Mouse (Mus musculus): ENCODE measurements around the gene Dnajc4. TPM values are rescaled to one million over a fixed set of nuclear protein-coding genes. Genes with fewer than 3 reads are reported as not detected.
A peak's percentile ranks its signal among the peaks of the same experiment; 100 is the strongest.

Gene Dnajc4
- polyA plus RNA-seq, 1 experiment from 2014 or later: 23.1 TPM

DNA sequence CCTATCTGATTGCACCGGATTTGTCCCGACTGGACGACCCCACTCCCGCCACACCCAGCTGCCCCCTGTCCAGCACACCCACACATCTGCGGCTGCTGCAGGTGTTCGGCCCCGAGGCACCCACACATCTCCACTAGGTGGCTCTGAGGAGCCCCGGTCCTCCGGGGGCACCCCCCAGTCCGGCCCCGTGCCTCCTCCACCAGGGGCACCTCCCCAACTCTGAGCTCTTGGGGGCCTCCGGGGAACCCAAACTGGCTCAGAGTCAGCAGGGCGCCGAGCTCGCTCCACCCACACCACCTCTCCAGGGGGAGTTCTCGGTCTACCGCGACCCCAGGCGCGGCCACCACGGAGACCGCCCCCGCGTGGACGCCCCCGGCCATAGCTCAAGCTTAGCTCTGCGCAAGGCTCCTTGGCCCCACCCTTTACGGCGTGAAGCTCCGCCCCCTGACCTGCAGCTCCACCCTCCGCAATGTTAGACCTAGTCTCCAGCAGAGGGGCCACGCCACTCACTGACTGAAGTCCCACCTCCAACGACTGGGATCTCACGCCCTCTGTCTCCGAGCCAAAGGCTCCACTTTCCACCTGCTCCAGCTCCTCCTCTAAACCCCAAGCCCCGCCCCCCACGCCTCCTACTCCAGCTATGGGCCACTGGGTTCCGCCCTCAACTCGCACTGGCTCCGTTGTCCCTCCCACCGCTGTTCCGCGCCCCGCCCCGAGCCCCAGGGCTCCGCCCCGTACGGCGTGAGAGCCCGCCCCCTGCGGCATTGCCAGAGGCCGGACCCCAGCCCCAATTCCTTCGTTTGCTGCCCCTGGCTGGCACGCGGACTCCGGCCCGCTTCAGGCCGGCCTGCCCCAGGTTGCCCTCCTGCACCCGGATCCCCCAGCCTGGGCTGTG lies 12.6 kb downstream of the Dnajc4 start:
- Histone ChIP-seq H3K4me1 (ENCODE audit: control insufficient read depth, insufficient read depth, low read length) (peaks cover 40% of the 10 kb centered on the region), H3K27me3 (ENCODE audit: control insufficient read depth, insufficient read depth, low read length) (no peaks in the 10 kb centered on the region), H3K4me2 (ENCODE audit: low read length) (peak overlapping the region; percentile 75), H3K27ac (replicated peaks; ENCODE audit: low read depth, low read length) (peak overlapping the region; percentile 96), H3K9ac (replicated peaks; ENCODE audit: low read length) (peak overlapping the region; percentile 75), H3K4me3 (replicated peaks; ENCODE audit: low read depth, low read length) (peak overlapping the region; percentile 66), H3K36me3 (ENCODE audit: control insufficient read depth, insufficient read depth, low read length) (peaks cover 27% of the 10 kb centered on the region), H3K9me3 (ENCODE audit: control insufficient read depth, low read length) (no peaks in the 10 kb centered on the region)
- peak; percentile 98 for DNase-seq
- WGBS: under 1% methylated on average over 59 of the region's 59 CpGs
- ATAC-seq (ENCODE audit: low FRiP score, low TSS enrichment): peak; percentile 89

GRCm38 (mm10) chr19:6979001-6979479 lies 13.3 kb downstream of the Dnajc4 start:
- Histone ChIP-seq H3K9me3 (ENCODE audit: control insufficient read depth, low read length) (no peaks in the 10 kb centered on the region), H3K4me2 (ENCODE audit: low read length) (peak overlapping the region; percentile 75), H3K9ac (replicated peaks; ENCODE audit: low read length) (peak overlapping the region; percentile 75), H3K27ac (replicated peaks; ENCODE audit: low read depth, low read length) (peak overlapping the region; percentile 96), H3K4me3 (replicated peaks; ENCODE audit: low read depth, low read length) (peak overlapping the region; percentile 66), H3K27me3 (ENCODE audit: control insufficient read depth, insufficient read depth, low read length) (no peaks in the 10 kb centered on the region), H3K36me3 (ENCODE audit: control insufficient read depth, insufficient read depth, low read length) (peaks cover 27% of the 10 kb centered on the region), H3K4me1 (ENCODE audit: control insufficient read depth, insufficient read depth, low read length) (peaks cover 40% of the 10 kb centered on the region)
- WGBS: 10% methylated on average over 11 of the region's 11 CpGs
- DNase-seq: peak; percentile 32
- ATAC-seq (ENCODE audit: low FRiP score, low TSS enrichment): no peak

- 57% methylated on average over 3 of the region's 3 CpGs for WGBS
Measured at GRCm38 (mm10) chr19:6978639-6978974, 13.8 kb downstream of the Dnajc4 start.

GRCm38 (mm10) chr19:6977759-6978638 lies 14.4 kb downstream of the Dnajc4 start:
- Histone ChIP-seq H3K4me3 (replicated peaks; ENCODE audit: low read depth, low read length) (peak overlapping the region; percentile 66; the same call in 1 of the 2 replicates), H3K9me3 (ENCODE audit: control insufficient read depth, low read length) (no peaks in the 10 kb centered on the region), H3K27ac (replicated peaks; ENCODE audit: low read depth, low read length) (0 out of 2 replicates have a peak overlapping the region, but pooled peaks have one; percentile 96), H3K9ac (replicated peaks; ENCODE audit: low read length) (peak overlapping the region; percentile 4; the same call in 1 of the 2 replicates), H3K4me1 (ENCODE audit: control insufficient read depth, insufficient read depth, low read length) (peaks cover 40% of the 10 kb centered on the region), H3K36me3 (ENCODE audit: control insufficient read depth, insufficient read depth, low read length) (peaks cover 22% of the 10 kb centered on the region), H3K4me2 (ENCODE audit: low read length) (peak overlapping the region; percentile 78), H3K27me3 (ENCODE audit: control insufficient read depth, insufficient read depth, low read length) (no peaks in the 10 kb centered on the region)
- DNase-seq: no peak
- WGBS: 86% methylated on average over 13 of the region's 13 CpGs
- ATAC-seq (ENCODE audit: low FRiP score, low TSS enrichment): no peak

More at GRCm38 (mm10) chr19:6978639-6978974, 13.8 kb downstream of the Dnajc4 start:
- Histone ChIP-seq H3K4me1 (ENCODE audit: control insufficient read depth, insufficient read depth, low read length) (peaks cover 40% of the 10 kb centered on the region), H3K4me2 (ENCODE audit: low read length) (peak overlapping the region; percentile 75), H3K36me3 (ENCODE audit: control insufficient read depth, insufficient read depth, low read length) (peaks cover 26% of the 10 kb centered on the region), H3K4me3 (replicated peaks; ENCODE audit: low read depth, low read length) (peak overlapping the region; percentile 66), H3K27ac (replicated peaks; ENCODE audit: low read depth, low read length) (peak overlapping the region; percentile 96; the same call in 1 of the 2 replicates), H3K9ac (replicated peaks; ENCODE audit: low read length) (peak overlapping the region; percentile 75; the same call in 1 of the 2 replicates), H3K27me3 (ENCODE audit: control insufficient read depth, insufficient read depth, low read length) (no peaks in the 10 kb centered on the region), H3K9me3 (ENCODE audit: control insufficient read depth, low read length) (no peaks in the 10 kb centered on the region)
- ATAC-seq (ENCODE audit: low FRiP score, low TSS enrichment) (no peak), DNase-seq (no peak)

DNA sequence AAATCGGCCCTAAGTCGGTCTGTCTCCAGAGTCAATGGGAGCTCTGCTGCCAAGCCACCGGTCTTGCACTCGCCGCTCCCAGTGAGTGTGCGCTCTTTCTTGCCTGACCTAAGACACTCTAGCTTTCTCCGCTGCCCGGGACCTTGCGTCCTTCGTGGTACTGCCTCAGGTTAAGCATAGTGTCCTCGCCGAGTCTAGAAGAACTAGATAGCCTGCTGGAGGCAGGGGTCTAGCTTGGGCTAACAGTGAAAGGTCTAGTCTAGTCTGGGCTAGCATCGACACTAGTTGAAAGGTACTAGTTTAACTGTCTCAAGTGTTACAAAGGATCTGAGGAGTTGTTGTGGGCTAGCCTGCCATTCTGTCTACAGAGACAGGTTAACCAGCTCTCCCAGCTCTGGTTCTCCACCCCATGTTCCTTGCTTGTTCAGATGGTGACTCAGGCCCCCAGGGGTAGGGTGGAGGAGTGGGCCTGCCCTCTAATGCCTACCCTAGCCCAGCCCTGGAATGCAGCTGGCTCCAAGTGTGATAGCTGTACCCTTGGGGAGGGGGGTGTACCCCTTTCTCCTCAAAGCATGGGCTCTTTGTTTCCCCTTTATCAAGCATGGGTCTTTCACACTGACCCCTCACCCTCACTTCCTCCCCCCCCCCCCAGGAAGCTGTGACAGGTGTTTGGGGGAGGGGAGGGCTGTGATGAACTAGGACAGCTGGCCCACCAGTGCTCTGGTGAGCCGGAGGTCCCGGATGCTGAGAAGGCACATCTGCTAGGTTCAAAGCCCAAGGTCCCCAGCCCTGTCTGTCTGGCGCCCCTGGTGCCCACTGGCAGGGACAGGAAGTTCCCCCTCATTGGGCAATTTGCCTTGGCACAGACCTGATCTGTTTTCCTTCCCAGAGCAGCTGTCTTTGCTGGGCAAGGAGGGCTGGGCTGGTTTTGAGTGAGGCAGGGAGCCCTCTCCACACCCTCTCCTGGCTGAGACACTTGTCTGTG lies 16.5 kb downstream of the Dnajc4 start, which contains the start of gene Plcb3:
Plcb3 (minus strand) TSS at position 934 of the 985 bp plus-strand sequence.
- Histone ChIP-seq H3K4me3 (replicated peaks; ENCODE audit: low read depth, low read length) (peak within 1 kb of the TSS; percentile 74), H3K4me1 (ENCODE audit: control insufficient read depth, insufficient read depth, low read length) (peaks cover 36% of the 10 kb centered on the region), H3K36me3 (ENCODE audit: control insufficient read depth, insufficient read depth, low read length) (peaks cover 22% of the 10 kb centered on the region), H3K27me3 (ENCODE audit: control insufficient read depth, insufficient read depth, low read length) (no peaks in the 10 kb centered on the region), H3K9me3 (ENCODE audit: control insufficient read depth, low read length) (no peaks in the 10 kb centered on the region), H3K9ac (replicated peaks; ENCODE audit: low read length) (peak within 1 kb of the TSS; percentile 79), H3K4me2 (ENCODE audit: low read length) (peak within 1 kb of the TSS; percentile 78), H3K27ac (replicated peaks; ENCODE audit: low read depth, low read length) (peak within 1 kb of the TSS; percentile 95)
- under 1% methylated on average over 16 of the region's 16 CpGs for WGBS
- ATAC-seq (ENCODE audit: low FRiP score, low TSS enrichment) (no peak), DNase-seq (peak; percentile 83)

GRCm38 (mm10) chr19:6974211-6975205 lies 17.9 kb downstream of the Dnajc4 start, which contains the start of gene Ppp1r14b:
Gene Ppp1r14b, plus strand, starts transcription at chr19:6974968.
- Histone ChIP-seq H3K36me3 (ENCODE audit: control insufficient read depth, insufficient read depth, low read length) (peaks cover 22% of the 10 kb centered on the region), H3K27ac (replicated peaks; ENCODE audit: low read depth, low read length) (peak within 1 kb of the TSS; percentile 95), H3K27me3 (ENCODE audit: control insufficient read depth, insufficient read depth, low read length) (peaks cover 5% of the 10 kb centered on the region; the same call in 1 of the 2 replicates), H3K4me3 (replicated peaks; ENCODE audit: low read depth, low read length) (peak within 1 kb of the TSS; percentile 74), H3K9me3 (ENCODE audit: control insufficient read depth, low read length) (no peaks in the 10 kb centered on the region), H3K9ac (replicated peaks; ENCODE audit: low read length) (peak within 1 kb of the TSS; percentile 79), H3K4me1 (ENCODE audit: control insufficient read depth, insufficient read depth, low read length) (peaks cover 44% of the 10 kb centered on the region), H3K4me2 (ENCODE audit: low read length) (peak within 1 kb of the TSS; percentile 78)
- WGBS: under 1% methylated on average over 82 of the region's 84 CpGs
- ATAC-seq (ENCODE audit: low FRiP score, low TSS enrichment) (peak; percentile 75), DNase-seq (peak; percentile 93)

All from midbrain, embryonic 14.5 days (tissue).